Mouse (Mus musculus) kidney, adult 2 months (tissue): ENCODE measurements around the gene Rab37.

Experiments used
- CTCF ChIP-seq: fragments of 200-500 bp; conservative IDR thresholded peaks from 2 replicates; pipeline ENCODE4 v1.5.1; 2011; ENCODE audit warnings: low read depth, mild to moderate bottlenecking, control low read depth, low read length, moderate library complexity, mixed read lengths; ENCODE audit not compliant: insufficient read depth, insufficient read length
- POLR2A ChIP-seq: fragments of 200-500 bp; IDR thresholded peaks from one replicate; pipeline ENCODE4 v1.6.1; 2011; ENCODE audit warnings: low read depth, low read length, control low read depth

DNA sequence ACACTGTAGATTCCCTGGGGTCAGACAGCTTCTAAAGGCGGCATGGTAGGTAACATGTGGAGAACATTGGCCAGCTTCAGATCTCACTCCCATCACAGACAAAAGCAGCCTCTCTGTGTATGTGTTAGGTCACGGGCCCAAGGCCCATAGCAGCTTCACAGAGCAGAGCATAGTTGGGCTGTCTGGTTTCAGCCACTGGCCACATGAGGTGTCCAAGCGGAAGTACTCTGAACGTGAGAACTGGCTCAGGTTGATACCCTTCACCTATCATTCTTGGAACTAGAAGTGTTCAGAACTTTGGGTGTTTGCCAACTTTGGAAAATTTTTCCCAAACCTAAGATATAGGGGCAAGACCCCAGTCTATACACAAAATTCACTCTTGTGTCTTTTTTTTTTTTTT lies 78.2 kb downstream of the Rab37 start:
- TF ChIP-seq POLR2A: no peak
- TF ChIP-seq CTCF: no peak
